Mouse (Mus musculus) MEL (cell line): ENCODE data around the gene Moxd2. TPM values are rescaled to one million over a fixed set of nuclear protein-coding genes. Genes with fewer than 3 reads are reported as not detected.

Experiments
- DNase-seq: peaks from one replicate; pipeline ENCODE4 v3.0.0; 2011; ENCODE audit warnings: low read depth, low spot score
- H3K27ac ChIP-seq: 2 replicates; pipeline ENCODE4 v1.5.1; 2012; ENCODE audit warnings: low read depth, mild to moderate bottlenecking, control low read depth, low read length, moderate library complexity; ENCODE audit not compliant: control insufficient read depth
- H3K27me3 ChIP-seq, 2 experiments: fragments of 150-350 bp in 1 of 2; sonication (generic) in 1 of 2; 2 replicates each; pipeline ENCODE4 v1.6.1; 2012; ENCODE audit warnings: low read length in 2 of 2, mild to moderate bottlenecking in 2 of 2, improper control_type of control experiment in 1 of 2, moderate library complexity in 1 of 2; ENCODE audit not compliant: insufficient read depth in 2 of 2, control insufficient read depth in 1 of 2
- H3K36me3 ChIP-seq, 2 experiments: 2 replicates each; pipeline ENCODE4 v1.6.1; 2012 to 2014; ENCODE audit warnings: low read length in 2 of 2, improper control_type of control experiment in 1 of 2, inconsistent platforms in 1 of 2, mild to moderate bottlenecking in 1 of 2; ENCODE audit not compliant: insufficient read depth in 2 of 2, control insufficient read depth in 1 of 2
- H3K4me1 ChIP-seq, 2 experiments: fragments of 150-350 bp in 1 of 2; sonication (generic) in 1 of 2; 2 replicates each; pipeline ENCODE4 v1.6.1; 2012; ENCODE audit warnings: low read length in 2 of 2, improper control_type of control experiment in 1 of 2, mild to moderate bottlenecking in 1 of 2; ENCODE audit not compliant: insufficient read depth in 2 of 2, control insufficient read depth in 1 of 2
- H3K4me3 ChIP-seq, 2 experiments: fragments of 150-350 bp in 1 of 2; sonication (generic) in 1 of 2; 2 replicates each; pipeline ENCODE4 v1.5.1; 2012; ENCODE audit warnings: low read depth in 2 of 2, low read length in 2 of 2, mild to moderate bottlenecking in 2 of 2, moderate library complexity in 2 of 2, control low read depth in 1 of 2, improper control_type of control experiment in 1 of 2; ENCODE audit not compliant: control insufficient read depth in 1 of 2, insufficient read depth in 1 of 2
- H3K79me2 ChIP-seq: 2 replicates; pipeline ENCODE4 v1.6.1; 2012; ENCODE audit warnings: mild to moderate bottlenecking, low read length, moderate library complexity; ENCODE audit not compliant: control insufficient read depth, poor library complexity, insufficient read depth
- H3K9ac ChIP-seq: 2 replicates; pipeline ENCODE4 v1.6.1; 2012; ENCODE audit warnings: low read depth, mild to moderate bottlenecking, control low read depth, low read length, moderate library complexity; ENCODE audit not compliant: control insufficient read depth, poor library complexity, severe bottlenecking
- H3K9me3 ChIP-seq: fragments of 150-350 bp; sonication (generic); replicated peaks from 2 replicates; pipeline ENCODE4 v1.6.1; 2012; ENCODE audit warnings: mild to moderate bottlenecking, low read length, improper control_type of control experiment, moderate library complexity; ENCODE audit not compliant: insufficient read depth
- CHD1 ChIP-seq: IDR thresholded peaks from 2 replicates; pipeline ENCODE4 v1.6.1; 2012; ENCODE audit warnings: low read depth, mild to moderate bottlenecking, inconsistent platforms, low read length, improper control_type of control experiment
- E2F4 ChIP-seq: IDR thresholded peaks from 2 replicates; pipeline ENCODE4 v1.6.1; 2011; ENCODE audit warnings: low read depth, low read length, improper control_type of control experiment, borderline replicate concordance
- ELF1 ChIP-seq: IDR thresholded peaks from 2 replicates; pipeline ENCODE4 v1.6.1; 2014; ENCODE audit warnings: low read depth, mild to moderate bottlenecking, inconsistent platforms, low read length, improper control_type of control experiment, moderate library complexity
- EP300 ChIP-seq, 2 experiments: IDR thresholded peaks; 2 replicates each; pipeline ENCODE4 v1.6.1; 2011; ENCODE audit warnings: improper control_type of control experiment in 2 of 2, low read length in 2 of 2, low read depth in 1 of 2, mild to moderate bottlenecking in 1 of 2
- JUND ChIP-seq: IDR thresholded peaks from 2 replicates; pipeline ENCODE4 v1.6.1; 2011; ENCODE audit warnings: low read depth, mild to moderate bottlenecking, improper control_type of control experiment, low read length
- KAT2A ChIP-seq: conservative IDR thresholded peaks from 2 replicates; pipeline ENCODE4 v1.6.1; 2012; ENCODE audit warnings: low read depth, low read length, improper control_type of control experiment, inconsistent platforms
- MAFK ChIP-seq: IDR thresholded peaks from 2 replicates; pipeline ENCODE4 v1.6.1; 2011; ENCODE audit warnings: low read depth, mild to moderate bottlenecking, low read length, improper control_type of control experiment, borderline replicate concordance
- MEF2A ChIP-seq: IDR thresholded peaks from 2 replicates; pipeline ENCODE4 v1.6.1; 2014; ENCODE audit warnings: low read depth, mild to moderate bottlenecking, inconsistent platforms, low read length, improper control_type of control experiment; ENCODE audit not compliant: poor library complexity, insufficient replicate concordance, severe bottlenecking; ENCODE audit errors: extremely low read depth
- NELFE ChIP-seq: IDR thresholded peaks from 2 replicates; pipeline ENCODE4 v1.6.1; 2011; ENCODE audit warnings: low read depth, low read length, improper control_type of control experiment
- TAL1 ChIP-seq: IDR thresholded peaks from 2 replicates; pipeline ENCODE4 v1.6.1; 2012; ENCODE audit warnings: mild to moderate bottlenecking, inconsistent platforms, low read length, moderate library complexity, mixed read lengths
- TCF12 ChIP-seq: IDR thresholded peaks from 2 replicates; pipeline ENCODE4 v1.6.1; 2014; ENCODE audit warnings: low read depth, mild to moderate bottlenecking, inconsistent platforms, low read length, improper control_type of control experiment, moderate library complexity
- USF2 ChIP-seq, 2 experiments: IDR thresholded peaks; 2 replicates each; pipeline ENCODE4 v1.6.1; 2011 to 2012; ENCODE audit warnings: improper control_type of control experiment in 2 of 2, low read length in 2 of 2, borderline replicate concordance in 1 of 2, inconsistent platforms in 1 of 2, low read depth in 1 of 2, mild to moderate bottlenecking in 1 of 2; ENCODE audit not compliant: insufficient read depth in 1 of 2
- ZC3H11A ChIP-seq: IDR thresholded peaks from 2 replicates; pipeline ENCODE4 v1.6.1; 2012; ENCODE audit warnings: low read depth, mild to moderate bottlenecking, inconsistent platforms, low read length, improper control_type of control experiment
- ZMIZ1 ChIP-seq: IDR thresholded peaks from 2 replicates; pipeline ENCODE4 v1.6.1; 2012; ENCODE audit warnings: low read depth, mild to moderate bottlenecking, inconsistent platforms, low read length, improper control_type of control experiment, moderate library complexity
- polyA plus RNA-seq, 2 experiments: library from polyadenylated mRNA; stranded (reverse) in 1 of 2; unstranded in 1 of 2; fragments of >175 nt in 1 of 2; fragments of >200 nt in 1 of 2; gene quantifications; 2 replicates each; pipeline versions ENCODE4 v1.2.1 to v1.2.4; 2012; ENCODE audit warnings: low replicate concordance in 2 of 2, low read depth in 1 of 2; ENCODE audit not compliant: insufficient read length in 2 of 2, insufficient read depth in 1 of 2, missing spikeins in 1 of 2
- total RNA-seq: library from RNA; depleted of rRNA; stranded (reverse); fragments of 300-350 nt; gene quantifications from 2 replicates; pipeline ENCODE4 v1.2.3, GENCODE M21; 2012; rRNA removed

The Moxd2 gene
- total and polyA plus RNA-seq, 3 experiments = not detected

- Histone ChIP-seq H3K79me2 (no peaks in the 10 kb centered on the region), H3K27ac (no peak overlapping the region), H3K36me3 (no peaks in the 10 kb centered on the region), H3K4me3 (no peak overlapping the region), H3K4me1 (no peaks in the 10 kb centered on the region), H3K27me3 (no peaks in the 10 kb centered on the region; a peak in 1 of 4 replicates), H3K9ac (no peak overlapping the region), H3K9me3 (no peaks in the 10 kb centered on the region)
- no peak for DNase-seq
- TF ChIP-seq ZMIZ1 (no peak), EP300 (IDR thresholded peaks at IDR 0.05; ENCODE audit: low read depth in 1 of 2, low read length in 2 of 2) (no peak), MEF2A (no peak), CHD1 (no peak), TAL1 (no peak), ELF1 (no peak), JUND (no peak), NELFE (no peak), MAFK (no peak), E2F4 (no peak), TCF12 (no peak), USF2 (IDR thresholded peaks at IDR 0.05; ENCODE audit: borderline replicate concordance in 1 of 2, insufficient read depth in 1 of 2, low read depth in 1 of 2, low read length in 2 of 2) (no peak), KAT2A (no peak), ZC3H11A (no peak)
These were observed 42.0 kb downstream of the Moxd2 start for GRCm38 (mm10) chr6:40845283-40845682.

Other genes with a start within 250 kb of the Moxd2 start
- gene Prss58, start 12.9 kb upstream of the Moxd2 start, total RNA-seq = not detected in 2 replicates
- not detected for gene Prss58, start 12.9 kb upstream of the Moxd2 start, polyA plus RNA-seq
- gene 1700074P13Rik, start 53.1 kb upstream of the Moxd2 start, total RNA-seq = not detected in 2 replicates
- gene 1700074P13Rik, start 53.1 kb upstream of the Moxd2 start, polyA plus RNA-seq = not detected
- gene Gm4744, start 64.4 kb upstream of the Moxd2 start, total RNA-seq = not detected in 2 replicates
- gene Gm4744, start 64.4 kb upstream of the Moxd2 start, polyA plus RNA-seq = not detected
- not detected in 2 replicates for gene 1810009J06Rik, start 77.3 kb upstream of the Moxd2 start, total RNA-seq
- gene 1810009J06Rik, start 77.3 kb upstream of the Moxd2 start, polyA plus RNA-seq = not detected
- not detected in 2 replicates for gene Gm2663, start 112.0 kb upstream of the Moxd2 start, total RNA-seq
- not detected for gene Gm2663, start 112.0 kb upstream of the Moxd2 start, polyA plus RNA-seq
- not detected in 2 replicates for gene 2210010C04Rik, start 148.0 kb upstream of the Moxd2 start, total RNA-seq
- gene 2210010C04Rik, start 148.0 kb upstream of the Moxd2 start, polyA plus RNA-seq = not detected